Mouse (Mus musculus) spleen, adult 2 months (tissue): ENCODE results near the gene Cpe. TPM values are rescaled to one million over a fixed set of nuclear protein-coding genes. Genes with fewer than 3 reads are reported as not detected.
"Not testable (repeated sequence)": the region's sequence is repeated elsewhere in the genome, so short reads cannot be mapped to it uniquely, and the experiment has no call there.

Source experiments
- DNase-seq, 2 experiments: peaks; one replicate each; pipeline versions ENCODE4 v3.0.0 to v3.0.0-alpha.2; 2012 to 2021; ENCODE audit warnings: low spot score in 2 of 2, low read depth in 1 of 2
- H3K27ac ChIP-seq: fragments of 200-500 bp; 2 replicates; pipeline ENCODE4 v1.5.1; 2012; ENCODE audit warnings: low read length, inconsistent platforms; ENCODE audit not compliant: insufficient read depth
- H3K27me3 ChIP-seq: fragments of 200-500 bp; 2 replicates; pipeline ENCODE4 v1.6.1; 2012; ENCODE audit warnings: mild to moderate bottlenecking, moderate library complexity, low read length, inconsistent platforms; ENCODE audit not compliant: control insufficient read depth, insufficient read depth
- H3K36me3 ChIP-seq: fragments of 200-500 bp; 2 replicates; pipeline ENCODE4 v1.6.1; 2012; ENCODE audit warnings: mild to moderate bottlenecking, low read length, inconsistent platforms; ENCODE audit not compliant: control insufficient read depth, insufficient read depth
- H3K4me1 ChIP-seq: fragments of 200-500 bp; 2 replicates; pipeline ENCODE4 v1.6.1; 2011; ENCODE audit warnings: inconsistent platforms; ENCODE audit not compliant: control insufficient read depth, insufficient read depth, insufficient read length
- H3K4me3 ChIP-seq: fragments of 200-500 bp; 2 replicates; pipeline ENCODE4 v1.5.1; 2011; ENCODE audit warnings: mild to moderate bottlenecking, inconsistent platforms; ENCODE audit not compliant: insufficient read depth, insufficient read length; ENCODE audit errors: extremely low read depth
- CTCF ChIP-seq: fragments of 200-500 bp; IDR thresholded peaks from 2 replicates; pipeline ENCODE4 v1.5.1; 2011; ENCODE audit warnings: mild to moderate bottlenecking, inconsistent platforms; ENCODE audit not compliant: insufficient read depth, insufficient read length, insufficient replicate concordance; ENCODE audit errors: extremely low read depth
- POLR2A ChIP-seq: fragments of 200-500 bp; IDR thresholded peaks from 2 replicates; pipeline ENCODE4 v1.6.1; 2011; ENCODE audit warnings: low read depth, low read length, inconsistent platforms
- WGBS: fragments of 180-500 bp; shearing (Covaris S2); methylation state at CpG from one replicate; pipeline ENCODE4 v1.1.7; 2018; 5-methylcytosine and 5-hydroxymethylcytosine counted together
- polyA plus RNA-seq: library from polyadenylated mRNA; depleted of rRNA; stranded (reverse); fragments of >200 nt; gene quantifications from 2 replicates; pipeline ENCODE4 v1.2.3, GENCODE M21; 2012

The Cpe gene
- polyA plus RNA-seq, 1 experiment = 3.4 TPM

DNA sequence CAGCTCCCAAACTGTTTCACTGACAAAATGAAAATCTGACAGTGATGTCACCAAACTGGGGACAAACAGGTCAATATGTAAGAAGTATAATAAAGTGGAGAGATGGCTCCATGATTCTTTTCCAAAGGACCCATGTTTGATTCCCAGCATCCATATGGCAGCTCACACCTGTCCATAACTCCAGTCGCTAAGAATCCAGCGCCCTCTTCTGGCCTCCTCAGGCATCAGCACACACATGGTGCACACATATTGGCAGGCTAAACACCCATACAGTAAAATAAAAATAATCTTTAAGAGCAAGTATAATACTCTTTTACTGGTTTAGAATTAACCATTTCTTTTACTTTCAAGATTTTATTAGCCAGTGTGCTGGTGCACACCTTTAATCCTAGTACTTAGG lies 16.5 kb downstream of the Cpe start:
- no peak for TF ChIP-seq CTCF
- no peak for TF ChIP-seq POLR2A
- Histone ChIP-seq H3K4me3 (no peak overlapping the region), H3K27ac (no peak overlapping the region), H3K36me3 (no peaks in the 10 kb centered on the region), H3K27me3 (no peaks in the 10 kb centered on the region), H3K4me1 (no peaks in the 10 kb centered on the region)
- 77% methylated on average over 2 of the region's 2 CpGs for WGBS
- no peak for DNase-seq

DNA sequence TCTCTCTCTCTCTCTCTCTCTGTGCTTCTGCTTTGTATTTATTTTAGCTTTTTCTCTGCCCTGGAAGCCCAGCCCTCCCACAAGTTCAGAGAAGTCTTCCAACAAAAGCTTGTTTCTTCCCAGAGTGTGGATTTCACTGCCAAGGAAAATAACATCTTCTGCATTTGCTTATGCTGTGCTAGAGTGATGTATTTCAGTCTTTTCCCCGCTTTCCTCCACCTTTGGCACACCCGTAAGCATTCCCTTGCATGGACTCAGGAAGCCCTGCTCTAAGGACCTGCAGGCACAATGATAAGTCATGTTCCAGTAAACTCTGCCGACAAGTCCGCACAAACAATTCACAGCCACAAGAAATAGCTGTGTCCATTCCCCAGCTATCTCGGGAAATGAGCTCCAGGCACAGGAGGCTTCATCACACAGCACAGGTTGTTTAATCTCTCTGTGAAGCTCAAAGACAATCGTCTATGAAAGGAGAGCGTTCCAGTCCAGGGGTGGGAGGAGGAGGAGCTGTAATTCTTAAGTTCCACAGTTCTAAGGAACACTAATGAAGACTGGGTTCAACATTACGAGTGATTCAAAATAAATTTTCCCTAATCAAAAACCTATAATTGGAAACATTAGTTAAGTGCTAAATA lies 17.8 kb downstream of the Cpe start:
- no peaks in the 10 kb centered on the region for H3K27me3 ChIP-seq
- no peaks in the 10 kb centered on the region for H3K36me3 ChIP-seq
- 80% methylated on average over 8 of the region's 8 CpGs for WGBS
- no peak overlapping the region for H3K27ac ChIP-seq
- no peak for TF ChIP-seq POLR2A
- TF ChIP-seq CTCF = no peak
- no peaks in the 10 kb centered on the region for H3K4me1 ChIP-seq
- H3K4me3 ChIP-seq = no peak overlapping the region
- no peak for DNase-seq

DNA sequence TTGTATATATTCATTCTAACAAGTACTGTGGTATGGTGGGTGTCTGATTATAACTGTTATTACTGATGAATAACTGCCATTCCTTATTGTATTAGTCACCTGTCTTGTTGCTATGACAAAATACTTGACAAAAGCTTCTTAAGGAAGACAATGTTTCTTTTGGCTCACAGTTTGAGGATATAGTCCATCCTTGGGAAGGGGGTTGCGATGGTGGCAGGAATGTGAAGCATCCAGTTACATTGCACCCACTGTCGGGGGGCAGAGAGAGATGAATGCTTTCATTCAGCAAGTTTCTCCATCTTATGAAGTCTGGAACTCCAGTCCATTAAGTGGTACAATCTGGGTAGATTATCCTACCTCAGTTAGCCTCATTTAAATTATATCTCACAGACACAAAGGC lies 19.9 kb downstream of the Cpe start:
- H3K27me3 ChIP-seq = no peaks in the 10 kb centered on the region
- no peaks in the 10 kb centered on the region for H3K36me3 ChIP-seq
- WGBS = 80% methylated on average over 2 of the region's 2 CpGs
- H3K4me3 ChIP-seq = no peak overlapping the region
- DNase-seq = no peak
- H3K27ac ChIP-seq = no peak overlapping the region
- no peaks in the 10 kb centered on the region for H3K4me1 ChIP-seq
- TF ChIP-seq CTCF (no peak), POLR2A (no peak)

DNA sequence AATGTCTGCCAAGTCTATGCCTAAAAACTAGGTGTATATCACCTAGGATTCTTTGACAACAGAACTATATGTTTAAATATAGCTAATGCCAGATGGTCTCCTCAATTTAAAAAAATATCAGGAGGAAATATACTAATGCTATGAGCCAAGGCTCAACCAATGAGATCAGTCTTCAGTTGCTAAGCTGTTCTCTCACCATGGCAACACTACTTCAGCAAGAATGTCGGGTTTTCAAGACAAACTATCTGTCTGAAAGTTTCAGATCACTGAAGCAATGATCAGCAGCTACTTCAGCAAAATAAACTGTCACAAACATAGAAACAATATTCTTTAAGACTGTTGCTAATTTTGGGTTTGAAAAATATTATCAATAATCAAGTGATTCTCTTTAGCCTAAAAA lies 20.9 kb downstream of the Cpe start:
- Histone ChIP-seq H3K4me1 (no peaks in the 10 kb centered on the region), H3K27ac (no peak overlapping the region), H3K27me3 (no peaks in the 10 kb centered on the region), H3K36me3 (no peaks in the 10 kb centered on the region), H3K4me3 (no peak overlapping the region)
- no peak for DNase-seq
- TF ChIP-seq POLR2A = no peak
- TF ChIP-seq CTCF = no peak
- 29% methylated on average over 1 of the region's 1 CpGs for WGBS

DNA sequence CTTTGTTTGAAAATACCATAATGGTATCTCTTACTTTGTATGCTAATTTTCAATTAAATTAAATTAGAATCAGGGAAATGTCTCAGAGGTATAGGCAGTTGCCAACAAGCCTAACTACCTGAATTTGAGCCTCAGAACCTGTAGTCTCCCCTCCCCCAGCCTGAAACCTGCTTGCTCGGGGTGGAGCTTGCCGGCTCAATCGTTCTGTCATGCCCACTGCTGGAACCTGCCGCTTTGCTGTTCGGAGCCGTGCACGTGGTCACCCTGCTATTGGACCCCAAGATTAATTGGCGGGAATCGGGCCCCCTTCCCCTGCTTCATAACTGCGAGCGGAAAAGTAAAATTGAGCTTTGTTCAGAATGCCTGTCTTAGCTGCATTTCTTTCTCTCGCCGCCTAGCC lies 26.5 kb downstream of the Cpe start:
- not testable (repeated sequence) for H3K4me3 ChIP-seq, H3K27me3 ChIP-seq, H3K36me3 ChIP-seq, H3K4me1 ChIP-seq, DNase-seq, H3K27ac ChIP-seq
- WGBS = 77% methylated on average over 13 of the region's 13 CpGs

DNA sequence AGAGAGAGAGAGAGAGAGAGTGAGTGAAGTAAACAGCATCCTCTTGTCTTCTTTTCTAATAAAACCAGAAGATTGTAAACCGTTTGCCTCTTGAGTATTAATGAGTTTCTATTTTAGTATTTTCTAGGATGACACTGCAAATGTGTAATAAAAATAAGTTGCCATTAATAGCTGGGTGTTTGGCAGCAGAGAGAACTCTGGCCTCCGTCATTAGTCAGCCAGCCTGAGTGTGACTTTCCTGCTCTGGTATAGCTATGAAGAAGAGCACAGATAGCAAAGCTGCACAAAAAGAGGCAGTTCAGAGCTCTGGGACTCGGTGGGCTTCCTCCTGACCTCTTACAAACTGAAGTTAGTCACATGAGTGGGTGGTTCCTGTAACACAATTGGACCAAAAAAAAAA lies 27.3 kb downstream of the Cpe start:
- H3K36me3 ChIP-seq = no peaks in the 10 kb centered on the region
- no peak for DNase-seq
- H3K4me3 ChIP-seq = no peak overlapping the region
- no peaks in the 10 kb centered on the region for H3K4me1 ChIP-seq
- WGBS = 31% methylated on average over 3 of the region's 3 CpGs
- no peak overlapping the region for H3K27ac ChIP-seq
- H3K27me3 ChIP-seq = no peaks in the 10 kb centered on the region
- TF ChIP-seq POLR2A = no peak
- TF ChIP-seq CTCF = no peak

DNA sequence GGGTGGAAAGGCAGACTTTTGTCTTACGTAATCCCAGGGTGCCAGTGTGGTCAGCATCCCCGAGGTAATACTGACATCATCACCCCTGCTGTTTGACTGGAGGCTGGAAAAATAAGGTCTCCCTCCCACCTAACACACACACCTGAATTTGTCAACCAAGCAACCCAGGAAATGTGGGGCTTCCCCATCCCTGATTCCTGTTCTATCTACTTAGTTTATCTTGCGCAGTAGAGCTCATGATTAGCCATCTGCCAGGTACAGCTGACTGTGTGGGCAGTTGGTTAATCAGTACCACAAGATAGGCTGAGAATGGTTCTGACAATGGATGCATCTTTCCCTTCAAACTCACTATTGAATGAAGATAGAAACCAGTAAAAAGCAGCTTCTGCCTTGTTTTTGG lies 28.0 kb downstream of the Cpe start:
- H3K4me3 ChIP-seq = no peak overlapping the region
- H3K36me3 ChIP-seq = no peaks in the 10 kb centered on the region
- no peaks in the 10 kb centered on the region for H3K27me3 ChIP-seq
- TF ChIP-seq CTCF (no peak), POLR2A (no peak)
- H3K4me1 ChIP-seq = no peaks in the 10 kb centered on the region
- WGBS = 69% methylated on average over 3 of the region's 3 CpGs
- DNase-seq = no peak
- H3K27ac ChIP-seq = no peak overlapping the region
